Mouse (Mus musculus) skeletal muscle tissue, postnatal 0 days (tissue): Measurements from ENCODE around the gene Crtc3. TPM values are rescaled to one million over a fixed set of nuclear protein-coding genes. Genes with fewer than 3 reads are reported as not detected.

ENCODE experiments used
- polyA plus RNA-seq: library from polyadenylated mRNA; unstranded; fragments of >200 nt; fragmentation: Nextera tagmentation; extraction: Ambion mirVana; gene quantifications from 2 replicates; pipeline ENCODE4 v1.2.1, GENCODE M21; 2015

Gene Crtc3
- 15.3 and 16.7 TPM in 2 replicates for polyA plus RNA-seq

GRCm38 (mm10) chr7:80688556-80689220, at the start of gene Crtc3:
Gene Crtc3, minus strand, starts transcription at chr7:80688877.

Other genes with a start within 250 kb of the Crtc3 start
- 2.7 and 3.3 TPM in 2 replicates for gene Blm, start 153.8 kb downstream of the Crtc3 start, polyA plus RNA-seq
- gene Iqgap1, start 137.1 kb upstream of the Crtc3 start, polyA plus RNA-seq, result 25.4 and 28.0 TPM in 2 replicates
- gene Zscan2, start 172.0 kb upstream of the Crtc3 start, polyA plus RNA-seq, result 0.47 and 0.65 TPM in 2 replicates
- gene Wdr73, start 212.4 kb upstream of the Crtc3 start, polyA plus RNA-seq, result 8.5 and 12.2 TPM in 2 replicates
- gene Nmb, start 216.2 kb upstream of the Crtc3 start, polyA plus RNA-seq, result 5.6 and 6.8 TPM in 2 replicates